Mouse (Mus musculus) heart, adult 2 months (tissue): ENCODE measurements around the gene Med15.

Experiments used
- CTCF ChIP-seq: fragments of 200-600 bp; IDR thresholded peaks from 2 replicates; pipeline ENCODE4 v1.8.1; 2022; ENCODE audit warnings: antibody characterized with exemption, mild to moderate bottlenecking, moderate library complexity
- POLR2A ChIP-seq: fragments of 200-500 bp; IDR thresholded peaks from 2 replicates; pipeline ENCODE4 v1.6.1; 2011; ENCODE audit warnings: mild to moderate bottlenecking, low read depth, low read length, control low read depth; ENCODE audit not compliant: insufficient read depth

GRCm38 (mm10) chr16:17758902-17759301 is 26.2 kb upstream of the Med15 start:
- no peak for TF ChIP-seq CTCF
- TF ChIP-seq POLR2A, result no peak
